Mouse (Mus musculus) cerebellum, postnatal 36 days (tissue): ENCODE measurements around the gene Srsf4.
A peak's percentile ranks its signal among the peaks of the same experiment; 100 is the strongest.

Experiments used
- DNase-seq, 2 experiments: peaks; one replicate each; pipeline ENCODE4 v3.0.0; 2021 to 2022; ENCODE audit warnings: mixed read lengths in 2 of 2

Gene Srsf4

DNA sequence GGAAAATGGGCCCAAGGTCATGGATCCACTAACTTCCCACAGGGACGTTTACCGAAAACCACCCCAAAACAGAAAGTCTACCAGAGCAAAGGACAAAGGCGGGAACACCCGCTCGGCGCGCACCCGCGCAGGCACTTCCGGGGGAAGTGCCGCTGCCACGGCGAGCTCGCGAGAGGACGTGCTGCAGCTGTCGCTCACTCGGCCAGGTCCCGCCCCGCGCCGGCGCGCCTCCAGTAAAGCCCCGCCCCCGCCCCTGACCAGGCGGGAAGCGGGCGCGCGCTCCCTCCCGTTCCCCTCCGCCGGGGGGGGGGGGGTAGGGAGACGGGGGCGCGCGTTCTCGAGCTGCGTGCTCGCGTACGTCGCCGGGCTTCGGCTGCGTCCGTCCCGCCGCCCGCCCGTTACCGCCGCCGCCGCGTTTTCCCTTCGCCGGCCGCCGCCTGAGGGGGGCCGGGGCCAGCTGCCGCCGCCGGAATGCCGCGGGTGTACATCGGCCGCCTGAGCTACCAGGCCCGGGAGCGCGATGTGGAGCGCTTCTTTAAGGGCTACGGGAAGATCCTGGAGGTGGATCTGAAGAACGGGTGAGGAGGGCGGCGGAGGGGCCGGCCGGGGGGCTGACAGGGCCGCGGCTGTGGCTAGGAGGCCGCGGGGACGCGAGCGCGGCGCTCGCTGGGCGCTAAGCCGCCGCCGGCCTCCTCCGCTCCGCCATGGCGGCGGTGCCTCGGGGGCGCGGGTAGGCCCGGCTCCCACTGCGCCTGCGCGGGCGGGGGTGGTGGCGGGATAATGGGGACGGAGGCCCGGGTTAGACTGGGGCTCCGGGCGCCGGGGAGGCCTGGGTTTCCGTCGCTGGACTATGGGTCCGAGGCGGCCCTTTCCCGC is at the start of gene Srsf4:
TSS of gene Srsf4 (plus strand) at position 325 of the 876 bp plus-strand sequence.
- DNase-seq, result peak; percentile 89 to 96

DNA sequence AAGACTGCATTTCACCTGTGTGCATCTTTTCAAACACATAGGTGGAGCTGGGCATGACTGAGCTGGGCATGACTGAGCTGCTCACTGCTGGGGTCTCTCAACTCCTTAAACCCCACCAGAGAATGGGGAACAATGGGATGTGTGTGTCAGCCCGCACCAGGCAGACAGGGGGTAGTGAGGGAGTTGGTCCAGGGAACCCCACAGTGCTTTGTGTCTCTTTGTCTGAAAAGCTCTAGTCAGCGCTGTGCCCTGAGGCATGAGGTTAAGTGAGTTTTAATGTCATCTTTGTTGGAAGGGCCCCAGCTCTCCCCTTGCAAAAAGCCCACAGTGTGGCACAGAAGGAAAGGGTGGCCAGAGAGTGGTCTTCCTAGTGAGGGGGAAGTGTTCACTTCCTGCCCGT is 48.5 kb upstream of the Srsf4 start:
- DNase-seq, result no peak

DNA sequence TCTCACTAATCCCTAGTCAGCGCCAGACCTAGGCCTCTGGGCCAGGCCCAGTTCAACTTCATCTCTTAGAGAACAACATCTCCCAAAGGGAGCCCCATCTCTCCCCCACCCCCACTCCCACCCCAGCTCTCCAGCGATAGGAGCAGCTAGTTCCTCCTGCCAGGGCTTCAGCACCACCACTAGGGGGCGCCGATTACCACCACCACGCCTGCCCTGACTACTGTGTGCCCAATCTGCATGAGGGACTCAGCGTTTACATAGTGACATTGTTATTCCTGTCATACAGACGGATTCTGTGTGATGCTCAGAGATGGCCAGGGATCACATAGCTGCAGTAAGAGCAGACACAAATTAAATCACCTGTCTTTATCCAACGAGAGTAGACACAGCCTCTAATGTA is 47.6 kb upstream of the Srsf4 start:
- peak in 1 of 2 experiments; percentile 32 for DNase-seq

DNA sequence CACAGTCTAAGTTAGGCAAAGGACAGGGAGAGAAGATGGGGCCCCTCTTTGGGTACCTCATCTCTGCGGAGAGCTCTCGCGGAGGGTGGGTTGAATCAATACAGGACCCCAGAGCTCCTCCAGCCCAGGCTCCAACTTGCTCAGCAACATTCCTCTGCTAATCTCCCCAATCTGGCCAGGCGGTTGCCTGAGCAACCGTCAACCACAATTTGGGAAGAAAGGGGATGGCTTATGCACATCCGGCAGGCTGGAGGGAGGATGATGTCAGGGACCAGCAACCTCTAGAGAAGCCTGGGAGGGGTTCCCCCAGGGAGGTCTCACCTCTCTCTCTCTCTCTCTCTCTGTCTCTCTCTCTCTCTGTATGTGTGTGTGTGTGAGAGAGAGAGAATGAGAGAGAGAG is 46.5 kb upstream of the Srsf4 start:
- DNase-seq, result no peak

DNA sequence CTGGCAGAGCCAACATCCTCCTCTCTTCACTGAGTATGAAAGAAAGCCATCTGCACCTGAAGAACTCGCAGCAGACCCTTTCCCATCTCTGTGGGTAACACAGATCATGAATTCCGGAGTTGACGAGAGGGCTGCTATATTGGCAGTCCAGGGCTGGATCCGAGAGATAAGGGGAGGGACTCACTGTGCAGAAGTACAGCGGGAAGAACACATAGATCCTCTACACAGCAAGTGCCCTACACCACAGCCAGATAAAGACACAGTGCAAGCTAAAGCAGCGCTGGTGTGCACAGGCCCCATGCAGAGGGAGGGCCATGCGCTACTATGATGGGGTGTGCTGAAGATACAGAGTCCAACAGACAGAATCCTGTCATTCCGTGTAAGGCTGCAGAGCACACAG is 44.3 kb upstream of the Srsf4 start:
- DNase-seq, result no peak

DNA sequence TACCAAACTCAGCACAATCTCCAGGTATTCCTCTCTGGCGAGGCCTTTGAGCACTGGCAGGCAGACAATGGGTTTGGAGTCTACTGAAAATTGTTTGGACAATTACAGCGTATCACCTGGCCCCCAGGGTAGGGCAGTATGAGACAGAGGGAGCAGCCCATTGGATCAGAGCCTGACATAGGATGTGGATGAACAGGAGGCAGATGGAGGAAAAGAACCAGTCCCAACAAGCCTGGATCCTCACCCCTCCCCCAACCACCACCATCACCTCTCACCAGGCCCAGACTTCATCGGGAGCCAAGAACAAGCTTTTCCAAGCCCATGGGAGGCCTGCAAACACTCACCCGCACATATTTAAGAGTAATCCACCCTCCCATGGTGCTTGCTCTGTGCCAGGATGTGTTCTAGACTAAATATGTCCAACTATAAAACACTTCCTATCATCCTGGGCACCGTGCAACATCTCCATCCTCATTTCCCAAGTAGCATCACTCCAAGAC is 41.8 kb upstream of the Srsf4 start:
- DNase-seq, result peak in 1 of 2 experiments; percentile 22

DNA sequence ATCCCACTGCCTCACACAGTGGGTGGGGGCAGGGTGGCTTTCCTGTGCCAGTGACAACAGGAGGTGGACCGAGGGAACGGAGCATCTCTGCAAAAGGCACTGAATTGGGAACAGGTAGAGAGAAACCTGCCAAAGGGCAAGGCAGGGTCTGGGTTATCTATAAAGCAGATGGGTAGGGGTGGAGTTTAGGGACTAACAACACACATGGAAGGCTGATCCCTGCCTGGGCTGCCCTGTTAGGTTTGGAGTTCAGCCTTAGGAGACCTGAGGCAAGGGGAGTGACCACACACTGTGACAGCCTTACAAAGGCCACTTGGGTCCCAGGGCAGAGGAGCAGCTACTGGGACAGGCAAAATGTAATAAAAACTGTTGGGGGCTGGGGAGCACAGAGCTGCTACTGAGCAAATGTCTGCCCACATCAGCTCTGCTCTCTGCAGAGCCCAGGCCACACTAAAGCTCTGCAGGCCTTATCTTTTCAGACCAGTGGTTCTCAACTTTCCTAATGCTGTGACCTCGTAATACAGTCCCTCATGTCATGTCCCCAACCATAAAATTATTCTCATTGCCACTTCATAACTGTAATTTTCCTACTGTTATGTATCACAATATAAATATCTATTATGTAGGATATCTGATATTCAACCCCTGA is 40.5 kb upstream of the Srsf4 start:
- DNase-seq, result no peak

DNA sequence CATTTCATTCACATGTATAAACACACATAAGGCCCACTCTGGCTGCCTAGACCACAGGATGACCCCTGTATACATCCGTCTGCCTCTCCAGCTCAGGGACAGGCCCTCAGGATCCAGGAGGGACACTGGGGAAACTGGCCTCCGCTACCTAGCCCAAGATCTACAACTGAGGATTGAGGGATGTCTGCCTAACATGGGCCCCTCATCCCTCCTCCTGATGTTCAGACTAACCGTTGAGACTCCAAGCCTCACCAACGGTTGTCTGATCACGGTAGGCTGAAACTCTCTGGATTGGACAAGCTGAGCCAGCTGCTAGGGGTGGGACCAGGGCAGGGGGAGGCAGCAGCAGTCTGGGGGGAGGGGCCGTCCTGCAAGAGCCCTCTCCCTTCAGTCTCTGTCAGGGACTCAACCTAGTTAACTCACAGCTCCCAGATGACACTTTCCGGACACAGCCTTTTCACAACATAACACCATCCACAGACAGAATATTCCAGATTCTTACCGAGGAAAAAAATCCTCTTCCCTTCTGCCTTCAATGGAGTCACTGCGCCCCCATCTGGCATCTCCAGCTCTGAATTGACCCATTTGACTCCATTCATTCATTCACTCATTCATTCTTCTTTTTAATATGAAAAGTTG is 39.3 kb upstream of the Srsf4 start:
- DNase-seq, result peak; percentile 26 to 28

DNA sequence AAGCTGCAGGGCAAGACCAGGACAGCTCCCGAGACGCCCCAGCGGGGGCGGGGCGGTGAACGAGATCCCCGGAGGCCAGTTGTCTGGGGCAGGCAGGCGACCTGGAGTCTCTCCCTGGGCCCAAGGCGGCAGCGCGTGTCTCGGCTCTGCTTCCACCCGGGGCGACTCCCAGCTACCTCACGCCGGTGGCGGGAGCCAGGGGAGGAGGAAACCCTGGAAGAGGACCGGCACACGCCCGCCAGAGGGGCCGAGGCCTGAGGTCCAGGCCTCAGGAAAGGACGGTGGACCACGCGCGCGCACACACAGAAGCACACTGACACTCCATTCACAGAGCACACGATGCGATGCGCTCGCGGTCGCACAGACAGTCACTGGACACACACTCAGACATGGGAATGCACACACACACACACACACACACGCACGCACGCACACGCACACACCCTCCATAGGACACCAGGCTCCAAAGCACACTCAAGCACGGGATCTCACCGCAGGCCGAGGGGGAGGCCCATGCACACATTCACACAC is 37.0 kb upstream of the Srsf4 start:
- peak; percentile 24 to 39 for DNase-seq

DNA sequence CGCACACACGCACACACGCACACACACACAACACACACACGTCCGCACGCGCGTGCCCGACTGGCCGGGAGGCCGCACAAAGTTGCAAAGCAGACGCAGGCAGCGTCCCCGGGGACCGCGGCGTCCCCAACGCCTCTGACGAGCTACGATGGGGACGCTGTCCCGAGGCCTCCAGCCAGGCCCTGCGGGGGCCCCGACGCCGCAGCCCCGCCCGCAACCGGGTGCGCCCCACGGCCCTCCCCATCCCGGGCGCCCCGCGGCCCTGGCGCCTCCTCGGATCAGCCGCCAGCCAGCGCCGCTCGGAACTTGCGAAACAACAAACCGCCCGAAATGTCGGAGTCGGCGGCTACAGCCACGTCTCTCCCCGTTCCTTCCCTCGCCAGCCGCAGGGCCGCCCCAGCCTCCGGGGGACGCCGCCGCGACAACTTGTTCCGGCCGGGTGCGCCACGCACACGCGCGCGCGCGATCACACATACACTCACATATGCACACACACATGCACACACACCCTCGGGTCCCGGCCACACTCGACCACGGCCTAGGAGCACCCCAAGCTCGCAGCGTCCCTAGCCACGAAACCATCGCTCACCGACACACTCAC is 36.4 kb upstream of the Srsf4 start:
- DNase-seq, result peak; percentile 38 to 52

DNA sequence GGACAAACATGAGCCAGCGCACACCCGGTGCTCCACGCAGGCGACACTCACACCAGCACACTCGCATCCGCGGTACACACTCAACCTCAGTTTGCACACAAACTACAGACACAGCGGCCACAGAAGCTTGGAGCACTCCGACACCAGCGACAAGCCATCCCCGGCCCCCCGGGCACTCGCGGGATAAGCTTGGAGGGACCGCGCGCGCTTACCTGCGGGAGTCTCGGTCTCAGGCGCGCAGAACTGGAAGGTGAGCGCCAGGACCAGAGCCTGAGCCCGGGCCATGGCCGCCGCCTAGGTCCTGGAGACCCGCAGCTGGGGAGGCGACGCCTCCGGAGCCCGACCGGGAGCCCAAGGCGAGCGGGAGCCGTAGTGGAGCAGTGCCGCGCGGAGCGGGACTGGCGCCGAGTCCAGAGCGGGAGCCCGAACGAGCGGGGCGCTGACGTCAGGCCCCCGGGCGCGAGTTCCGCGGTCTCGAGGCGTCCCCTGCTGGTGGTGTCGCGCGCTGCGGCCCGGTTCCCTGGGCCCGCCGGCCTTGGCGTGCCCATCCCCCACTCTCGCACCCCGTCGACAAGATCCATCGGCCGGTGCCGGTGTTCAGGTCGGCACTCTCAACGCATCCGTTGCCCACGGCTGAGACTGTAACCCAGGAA is 35.4 kb upstream of the Srsf4 start, which contains the start of gene Ptpru:
TSS of gene Ptpru (minus strand) at position 417 of the 653 bp plus-strand sequence.
- DNase-seq, result peak; percentile 96 to 97

DNA sequence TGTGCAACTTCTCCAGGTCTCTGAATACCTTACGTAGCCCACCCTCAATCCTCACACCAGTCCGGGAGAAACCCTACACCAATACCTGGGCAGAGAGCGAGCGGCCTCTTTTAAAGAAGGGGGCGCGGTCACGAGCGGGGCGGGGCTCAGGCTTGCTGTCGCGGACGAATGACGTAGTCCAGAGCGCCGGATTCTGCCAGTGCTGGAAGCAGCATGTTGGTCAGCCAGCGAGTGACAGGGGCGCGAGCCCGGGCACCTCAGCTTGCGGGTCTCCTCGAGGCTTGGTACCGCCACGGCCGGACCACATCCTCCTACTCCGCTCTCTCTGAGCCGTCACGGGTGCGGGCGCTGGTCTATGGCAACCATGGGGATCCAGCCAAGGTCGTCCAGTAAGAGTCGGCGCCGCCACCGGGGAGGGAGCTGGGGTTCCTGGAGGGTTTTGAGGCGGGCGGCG is 30.1 kb upstream of the Srsf4 start, which contains the start of gene Mecr:
TSS of gene Mecr (plus strand) at position 181 of the 454 bp plus-strand sequence.
- DNase-seq, result peak; percentile 94 to 95

DNA sequence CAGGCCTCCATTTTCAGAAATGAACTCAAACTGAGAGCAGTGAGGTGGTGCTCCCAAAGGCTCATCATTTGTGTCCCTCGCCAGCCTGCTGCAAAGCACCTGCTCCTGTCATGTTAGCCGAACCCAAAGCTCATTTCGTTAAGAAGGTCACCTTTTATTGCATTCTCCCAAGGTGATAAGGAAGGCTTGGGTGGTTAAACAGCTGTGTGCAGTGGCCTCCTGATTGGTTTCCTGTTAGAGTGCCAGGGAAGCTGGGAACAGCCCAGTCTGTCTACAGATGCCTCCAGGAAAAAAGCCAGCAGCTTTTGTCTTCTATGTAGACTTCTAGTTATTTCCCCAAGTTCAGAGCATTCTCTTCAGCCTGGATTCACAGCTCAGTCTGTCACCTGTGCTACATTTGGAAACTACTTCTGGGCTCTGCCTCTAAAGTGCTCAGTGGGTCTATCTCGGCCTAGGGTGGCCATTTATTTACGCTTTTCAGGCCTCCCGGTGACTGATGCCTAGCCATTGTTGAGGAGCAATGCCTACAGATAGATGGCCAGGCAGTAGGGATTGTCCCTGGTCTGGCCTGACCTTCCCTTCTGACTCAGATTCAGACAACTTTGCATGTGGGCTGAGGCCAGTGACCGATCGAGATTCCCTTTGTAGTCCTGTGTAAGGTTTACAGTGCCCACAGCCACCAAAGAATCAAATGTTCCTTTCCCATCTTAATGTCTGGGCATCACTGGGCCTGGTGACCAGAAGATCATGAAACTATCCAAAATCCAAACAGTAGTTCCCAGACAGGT is 27.2 kb upstream of the Srsf4 start:
- no peak for DNase-seq

DNA sequence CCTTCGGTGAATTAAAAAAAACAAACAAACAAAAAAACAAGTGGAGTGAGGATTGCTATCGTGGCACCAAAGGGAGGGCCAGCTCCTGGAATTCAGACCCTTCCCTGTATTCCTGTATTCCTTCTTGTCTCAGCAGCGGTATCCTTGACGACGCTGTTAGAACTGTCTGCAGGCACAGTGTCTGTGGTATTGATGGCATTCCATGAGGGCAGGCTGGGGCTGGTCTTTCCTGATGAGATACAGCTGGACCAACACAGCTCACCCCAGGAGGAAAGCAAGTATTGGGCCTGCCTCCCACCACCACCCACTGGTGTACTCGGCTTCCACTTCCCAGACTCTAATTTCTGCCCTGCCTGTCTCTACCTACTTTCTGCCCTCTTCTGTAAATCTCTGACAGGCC is 25.3 kb upstream of the Srsf4 start:
- DNase-seq, result no peak

DNA sequence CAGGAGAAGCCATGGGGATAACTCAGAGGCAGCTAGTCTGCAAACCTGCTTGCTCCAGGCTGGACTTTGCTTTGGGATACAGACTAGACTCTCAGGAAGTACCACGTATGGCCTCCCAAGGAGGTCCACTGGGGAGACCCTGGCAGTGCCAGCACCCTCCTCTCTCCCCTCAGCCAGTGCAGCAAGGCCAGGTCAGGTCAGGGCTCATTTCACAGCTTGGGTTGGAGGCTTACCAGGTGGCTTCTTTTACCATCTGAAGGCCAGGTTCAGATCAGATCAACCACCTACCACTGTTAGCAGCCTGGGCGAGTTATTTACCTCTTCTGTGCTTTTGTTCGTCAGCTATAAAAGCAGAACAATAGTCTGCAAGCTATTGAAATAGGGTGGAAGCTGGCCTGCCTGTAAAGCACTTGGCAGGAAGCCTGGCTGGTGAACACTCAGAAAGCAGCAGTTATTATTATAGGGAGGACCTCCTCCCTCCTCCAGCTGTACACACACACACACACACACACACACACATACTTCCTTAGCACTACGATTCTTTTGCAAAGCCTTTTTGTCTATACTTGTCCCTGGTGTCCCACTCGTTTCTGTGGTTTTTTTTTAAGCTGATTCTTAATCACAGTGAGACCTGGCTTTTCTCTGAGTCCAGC is 23.3 kb upstream of the Srsf4 start:
- no peak for DNase-seq

DNA sequence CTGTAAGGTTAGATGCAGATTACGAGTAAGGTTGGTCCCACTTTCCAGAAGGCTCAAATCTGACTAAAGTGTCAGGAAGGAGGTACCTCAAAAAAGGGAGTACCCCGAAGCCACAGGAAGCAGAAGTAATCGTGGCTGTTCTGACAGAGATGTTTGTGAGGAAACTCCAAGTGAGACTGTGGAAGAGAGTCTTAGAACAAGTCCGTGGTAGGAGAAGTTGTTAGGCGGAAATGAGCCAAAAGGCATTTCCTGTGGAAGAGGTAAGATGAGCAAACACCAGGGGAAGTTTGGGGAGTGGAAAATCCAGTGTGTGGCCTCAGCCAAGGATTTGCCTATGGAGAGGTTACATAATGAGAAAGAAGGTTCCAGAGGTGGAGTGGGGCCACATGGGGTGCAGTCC is 18.5 kb upstream of the Srsf4 start:
- DNase-seq, result no peak

DNA sequence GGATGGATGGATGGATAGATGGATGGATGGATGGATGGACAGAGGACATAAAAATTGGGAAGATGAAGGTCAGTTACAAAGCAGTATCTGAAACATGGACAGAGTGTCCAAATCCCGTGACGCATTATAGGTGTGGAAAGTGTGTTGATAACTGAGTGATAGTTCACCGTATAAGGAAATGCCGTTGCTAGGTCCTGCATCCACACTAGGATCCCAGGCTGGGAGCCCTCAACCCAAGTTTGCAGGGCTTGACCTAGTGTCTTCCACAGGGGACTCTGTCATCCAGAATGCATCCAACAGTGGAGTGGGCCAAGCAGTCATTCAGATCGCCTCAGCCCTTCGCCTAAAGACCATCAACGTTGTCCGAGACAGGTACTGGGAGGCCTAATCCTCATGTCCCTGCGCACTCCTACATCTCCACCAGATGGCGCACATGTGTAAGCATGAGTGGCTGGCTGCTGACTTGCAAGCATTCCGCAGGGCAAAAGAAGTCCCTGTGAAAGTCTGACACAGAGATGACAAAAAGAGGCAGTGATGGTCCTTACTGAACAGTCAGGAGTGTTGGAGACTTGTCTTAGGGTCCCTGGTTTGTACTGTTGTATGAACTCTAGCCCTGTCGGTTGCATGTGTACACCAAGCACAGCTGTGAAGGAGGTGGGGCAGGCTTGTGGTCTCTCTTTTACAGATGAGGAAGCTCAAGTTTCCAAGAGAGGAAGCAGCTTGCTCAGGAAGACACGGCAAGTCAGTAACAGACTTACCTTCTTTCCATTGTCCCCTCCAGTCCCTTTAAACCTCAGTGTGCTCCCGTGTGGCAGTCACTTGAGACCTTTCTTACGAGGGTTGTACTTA is 12.7 kb upstream of the Srsf4 start:
- peak; percentile 79 to 84 for DNase-seq

DNA sequence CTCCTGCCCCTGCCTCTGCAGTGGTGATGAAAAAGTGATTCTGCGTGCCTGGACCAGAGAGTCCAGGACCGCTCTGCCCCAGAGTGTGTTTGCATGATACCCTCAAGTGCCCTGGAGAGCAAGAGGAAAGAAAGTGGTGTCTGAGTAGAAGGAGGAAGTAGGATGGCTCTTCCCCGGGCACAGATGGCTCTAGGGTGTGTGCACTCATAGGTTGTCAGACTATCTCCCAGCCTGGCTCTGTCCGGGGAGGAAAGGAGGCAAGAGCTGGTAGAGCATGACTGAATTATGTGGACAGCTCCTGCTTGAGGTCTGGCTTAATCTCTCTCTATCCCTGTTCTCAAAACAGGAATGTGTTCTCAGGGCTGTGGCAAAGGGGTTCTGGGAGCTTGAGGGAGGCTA is 12.1 kb upstream of the Srsf4 start:
- no peak for DNase-seq

DNA sequence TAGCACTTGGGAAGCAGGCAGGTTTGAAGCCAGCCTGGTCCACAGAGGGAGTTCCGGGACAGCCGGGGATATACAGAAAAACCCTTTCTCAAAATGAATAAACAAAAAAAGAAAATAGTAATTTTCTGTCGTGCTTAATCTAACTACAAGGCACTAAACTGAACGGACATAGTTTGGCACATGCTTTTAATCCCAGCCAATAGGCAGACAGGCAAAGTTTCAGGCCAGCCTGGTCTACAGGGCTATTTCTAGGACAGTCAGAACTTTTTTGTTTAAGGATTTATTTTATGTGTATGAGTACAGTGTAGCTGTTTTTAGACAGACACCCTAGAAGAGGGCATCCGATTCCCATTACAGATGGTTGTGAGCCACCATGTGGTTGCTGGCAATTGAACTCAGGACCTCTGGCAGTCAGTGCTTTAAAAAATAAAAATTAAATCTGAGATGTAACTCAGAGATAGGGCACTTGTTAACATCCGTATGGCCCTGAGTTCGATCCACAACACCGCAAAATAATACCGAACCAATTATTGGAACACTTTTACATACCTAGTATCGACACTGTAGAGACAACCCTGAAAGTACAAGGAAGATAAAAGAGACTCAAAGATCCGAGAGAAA is 635 bp upstream of the Srsf4 start:
- DNase-seq, result peak in 1 of 2 experiments; percentile 10
